ENCODE assay signal across 8 mouse cellular contexts in genomic region chr15:103315011-103315502, GRCm38 (mm10). TPM values are rescaled to one million over a fixed set of nuclear protein-coding genes. Genes with fewer than 3 reads are reported as not detected.
DNase-seq lines count a peak whose midpoint lies in the region; ATAC-seq and TF ChIP-seq lines count a peak whose summit lies in the region.

No protein-coding gene starts in this region.

- peak; percentile 75 for DNase-seq in Muller cell, postnatal 12 days (ENCODE audit: inconsistent ontology term)
- peak; percentile 64 for DNase-seq in brain, adult 2 months (ENCODE audit: low read depth, low spot score)
- DNase-seq in heart, postnatal 0 days (ENCODE audit: low spot score), result peak; percentile 69
- DNase-seq in kidney, postnatal 14 days, result peak; percentile 85
- DNase-seq in lung, postnatal 0 days (ENCODE audit: low spot score), result peak; percentile 79
- DNase-seq in retina, postnatal 1 day, result peak; percentile 86
- DNase-seq in T-cell, adult 2 months (ENCODE audit: low spot score), result no peak

- TF ChIP-seq EP300 in heart, postnatal 0 days (IDR thresholded peaks at IDR 0.05; ENCODE audit: low read depth), result no peak
- no peak for TF ChIP-seq EP300 in lung, postnatal 0 days (IDR thresholded peaks at IDR 0.05)

- H3K9me3 ChIP-seq in heart, postnatal 0 days (replicated peaks; ENCODE audit: control insufficient read depth, low read length), result no peaks in the 10 kb centered on the region
- H3K9me3 ChIP-seq in lung, postnatal 0 days (ENCODE audit: low read length), result no peaks in the 10 kb centered on the region

- no peaks in the 10 kb centered on the region for H3K27me3 ChIP-seq in heart, postnatal 0 days (ENCODE audit: control insufficient read depth, insufficient read depth, low read length)
- H3K27me3 ChIP-seq in lung, postnatal 0 days (replicated peaks; ENCODE audit: insufficient read depth, low read length), result no peaks in the 10 kb centered on the region

- H3K36me3 ChIP-seq in heart, postnatal 0 days (replicated peaks; ENCODE audit: control insufficient read depth, insufficient read depth, low read length), result no peaks in the 10 kb centered on the region
- no peaks in the 10 kb centered on the region for H3K36me3 ChIP-seq in lung, postnatal 0 days (ENCODE audit: insufficient read depth, low read length)

- peak; percentile 66; the same call in 1 of the 2 replicates for ATAC-seq in erythroid progenitor cell, adult 5-6 weeks (replicated peaks; ENCODE audit: low FRiP score, poor library complexity, severe bottlenecking)
- ATAC-seq in heart, postnatal 0 days (ENCODE audit: insufficient read depth, low read depth), result peak; percentile 79
- peak; percentile 70 for ATAC-seq in lung, postnatal 0 days

- H3K27ac ChIP-seq in heart, postnatal 0 days (ENCODE audit: low read depth), result 0 out of 2 replicates have a peak overlapping the region, but pooled peaks have one; percentile 32
- no peak overlapping the region for H3K27ac ChIP-seq in lung, postnatal 0 days (ENCODE audit: low read length)

- WGBS in heart, postnatal 0 days, result 9% methylated on average over 18 of the region's 18 CpGs
- whole genome bisulfite sequencing in lung, postnatal 0 days, result 8% methylated on average over 18 of the region's 18 CpGs

- H3K4me3 ChIP-seq in heart, postnatal 0 days (ENCODE audit: low read depth, low read length), result peak overlapping the region; percentile 38
- H3K4me3 ChIP-seq in lung, postnatal 0 days (ENCODE audit: low read depth, low read length), result peak overlapping the region; percentile 5; the same call in 1 of the 2 replicates

- H3K4me1 ChIP-seq in heart, postnatal 0 days (ENCODE audit: control insufficient read depth, insufficient read depth), result peaks cover 20% of the 10 kb centered on the region
- H3K4me1 ChIP-seq in lung, postnatal 0 days (ENCODE audit: insufficient read depth, low read depth, low read length), result peaks cover 8% of the 10 kb centered on the region; the same call in 1 of the 2 replicates

- peak; percentile 68 for TF ChIP-seq CTCF in heart, postnatal 0 days (IDR thresholded peaks at IDR 0.05; ENCODE audit: low read depth)
- peak; percentile 84 for TF ChIP-seq CTCF in lung, postnatal 0 days (IDR thresholded peaks at IDR 0.05)

- peak overlapping the region; percentile 78 for H3K4me2 ChIP-seq in heart, postnatal 0 days (ENCODE audit: low read depth, low read length)
- peak overlapping the region; percentile 54 for H3K4me2 ChIP-seq in lung, postnatal 0 days (replicated peaks; ENCODE audit: low read depth, low read length)

- no peak overlapping the region for H3K9ac ChIP-seq in heart, postnatal 0 days (replicated peaks; ENCODE audit: low read depth, low read length)
- H3K9ac ChIP-seq in lung, postnatal 0 days (replicated peaks; ENCODE audit: low read depth), result no peak overlapping the region

RNA-seq across cellular contexts. Expression of gene Gpr84, which starts 4.6 kb away (rescaled TPM):
- total RNA-seq in erythroid progenitor cell, adult 5-6 weeks (2015; ENCODE audit: low replicate concordance), result 0.72 TPM in 1 of 2 replicates, not detected in the other
- total RNA-seq in erythroid progenitor cell, adult 5-6 weeks (2017; ENCODE audit: low replicate concordance), result 3.9 TPM in 1 of 2 replicates, not detected in the other
- not detected in 2 replicates for total RNA-seq in heart, postnatal 0 days (2014; rRNA removed; ENCODE audit: low replicate concordance)
- polyA plus RNA-seq in heart, postnatal 0 days (2015; fragmentation: Nextera tagmentation; extraction: Ambion mirVana), result 0.10 TPM in 1 of 2 replicates, not detected in the other
- polyA plus RNA-seq in lung, postnatal 0 days (2015; fragmentation: Nextera tagmentation; extraction: Ambion mirVana), result 0.67 and 2.2 TPM in 2 replicates

RNA-seq across cellular contexts. Expression of gene Zfp385a, which starts 24.8 kb away (rescaled TPM):
- 4.2 and 6.5 TPM in 2 replicates for total RNA-seq in erythroid progenitor cell, adult 5-6 weeks (2015; ENCODE audit: low replicate concordance)
- 0.30 and 0.77 TPM in 2 replicates for total RNA-seq in erythroid progenitor cell, adult 5-6 weeks (2017; ENCODE audit: low replicate concordance)
- total RNA-seq in heart, postnatal 0 days (2014; rRNA removed; ENCODE audit: low replicate concordance), result 5.4 and 7.9 TPM in 2 replicates
- 4.5 and 5.5 TPM in 2 replicates for polyA plus RNA-seq in heart, postnatal 0 days (2015; fragmentation: Nextera tagmentation; extraction: Ambion mirVana)
- 5.0 and 6.5 TPM in 2 replicates for polyA plus RNA-seq in lung, postnatal 0 days (2015; fragmentation: Nextera tagmentation; extraction: Ambion mirVana)

RNA-seq across cellular contexts. Expression of gene Copz1, which starts 42.5 kb away (rescaled TPM):
- total RNA-seq in erythroid progenitor cell, adult 5-6 weeks (2015; ENCODE audit: low replicate concordance), result 158 and 167 TPM in 2 replicates
- 37.6 and 42.4 TPM in 2 replicates for total RNA-seq in erythroid progenitor cell, adult 5-6 weeks (2017; ENCODE audit: low replicate concordance)
- 109 and 117 TPM in 2 replicates for total RNA-seq in heart, postnatal 0 days (2014; rRNA removed; ENCODE audit: low replicate concordance)
- 124 TPM in 2 replicates for polyA plus RNA-seq in heart, postnatal 0 days (2015; fragmentation: Nextera tagmentation; extraction: Ambion mirVana)
- 162 and 163 TPM in 2 replicates for polyA plus RNA-seq in lung, postnatal 0 days (2015; fragmentation: Nextera tagmentation; extraction: Ambion mirVana)

RNA-seq across cellular contexts. Expression of gene Itga5, which starts 51.5 kb away (rescaled TPM):
- total RNA-seq in erythroid progenitor cell, adult 5-6 weeks (2015; ENCODE audit: low replicate concordance), result 2.2 and 5.0 TPM in 2 replicates
- total RNA-seq in erythroid progenitor cell, adult 5-6 weeks (2017; ENCODE audit: low replicate concordance), result 0.15 and 0.39 TPM in 2 replicates
- total RNA-seq in heart, postnatal 0 days (2014; rRNA removed; ENCODE audit: low replicate concordance), result 83.3 and 85.4 TPM in 2 replicates
- polyA plus RNA-seq in heart, postnatal 0 days (2015; fragmentation: Nextera tagmentation; extraction: Ambion mirVana), result 44.3 and 47.5 TPM in 2 replicates
- polyA plus RNA-seq in lung, postnatal 0 days (2015; fragmentation: Nextera tagmentation; extraction: Ambion mirVana), result 30.0 and 31.2 TPM in 2 replicates

RNA-seq across cellular contexts. Expression of gene Nfe2, which starts 56.9 kb away (rescaled TPM):
- total RNA-seq in erythroid progenitor cell, adult 5-6 weeks (2015; ENCODE audit: low replicate concordance), result 368 and 436 TPM in 2 replicates
- total RNA-seq in erythroid progenitor cell, adult 5-6 weeks (2017; ENCODE audit: low replicate concordance), result 353 and 370 TPM in 2 replicates
- total RNA-seq in heart, postnatal 0 days (2014; rRNA removed; ENCODE audit: low replicate concordance), result 1.9 and 2.5 TPM in 2 replicates
- polyA plus RNA-seq in heart, postnatal 0 days (2015; fragmentation: Nextera tagmentation; extraction: Ambion mirVana), result 0.93 and 1.2 TPM in 2 replicates
- polyA plus RNA-seq in lung, postnatal 0 days (2015; fragmentation: Nextera tagmentation; extraction: Ambion mirVana), result 10.5 and 11.2 TPM in 2 replicates
